Mouse (Mus musculus): ENCODE measurements at regions not wholly inside any gene's neighbourhood (a gene's known extent, or its start where the extent isn't known, plus 50 kb on each side); places are given as distances from the start of the nearest gene placed in this dataset.

- TF ChIP-seq CTCF (IDR thresholded peaks at IDR 0.05 in 2 of 3, conservative IDR thresholded peaks at IDR 0.05 in 1 of 3; ENCODE audit: control insufficient read depth in 1 of 3, insufficient read depth in 1 of 3, low read depth in 2 of 3, low read length in 3 of 3, poor library complexity in 1 of 3, severe bottlenecking in 1 of 3) (no peak), GATA1 (IDR thresholded peaks at IDR 0.05; ENCODE audit: low read depth, low read length) (no peak), MYC (IDR thresholded peaks at IDR 0.05; ENCODE audit: low read depth, low read length) (no peak), ZMIZ1 (IDR thresholded peaks at IDR 0.05; ENCODE audit: low read depth, low read length) (no peak)
Observed at GRCm38 (mm10) chr1:105170114-105170506, 186.4 kb downstream of the Rnf152 start (continued).

GRCm38 (mm10) chr1:105169455-105170113, 186.9 kb downstream of the Rnf152 start:
- TF ChIP-seq POLR2A (IDR thresholded peaks at IDR 0.05; ENCODE audit: control insufficient read depth in 1 of 2, insufficient read depth in 1 of 2, low read depth in 1 of 2, low read length in 2 of 2, poor library complexity in 1 of 2) (no peak), RCOR1 (IDR thresholded peaks at IDR 0.05; ENCODE audit: low read depth, low read length) (0 out of 2 replicates have a peak, but pooled peaks have one; percentile 21), BHLHE40 (IDR thresholded peaks at IDR 0.05; ENCODE audit: borderline replicate concordance, low read depth, low read length) (no peak), SIN3A (IDR thresholded peaks at IDR 0.05; ENCODE audit: low read length) (no peak), NELFE (IDR thresholded peaks at IDR 0.05; ENCODE audit: low read depth, low read length) (no peak), GATA1 (IDR thresholded peaks at IDR 0.05; ENCODE audit: low read depth, low read length) (peak; percentile 63; the same call in 1 of the 2 replicates), EP300 (IDR thresholded peaks at IDR 0.05; ENCODE audit: low read depth in 1 of 2, low read length in 2 of 2) (peak in 1 of 2 experiments; percentile 66; a peak in 3 of 4 replicates), ELF1 (IDR thresholded peaks at IDR 0.05; ENCODE audit: low read depth, low read length) (no peak), CTCF (IDR thresholded peaks at IDR 0.05 in 2 of 3, conservative IDR thresholded peaks at IDR 0.05 in 1 of 3; ENCODE audit: control insufficient read depth in 1 of 3, insufficient read depth in 1 of 3, low read depth in 2 of 3, low read length in 3 of 3, poor library complexity in 1 of 3, severe bottlenecking in 1 of 3) (no peak), MAX (IDR thresholded peaks at IDR 0.05; ENCODE audit: low read length) (no peak), TCF12 (IDR thresholded peaks at IDR 0.05; ENCODE audit: low read depth, low read length) (peak; percentile 50; the same call in 1 of the 2 replicates), ZKSCAN1 (IDR thresholded peaks at IDR 0.05; ENCODE audit: low read depth, low read length) (no peak), ZC3H11A (IDR thresholded peaks at IDR 0.05; ENCODE audit: low read depth, low read length) (no peak), MYC (IDR thresholded peaks at IDR 0.05; ENCODE audit: low read depth, low read length) (no peak), ETS1 (IDR thresholded peaks at IDR 0.05; ENCODE audit: low read depth, low read length) (no peak), TAL1 (IDR thresholded peaks at IDR 0.05; ENCODE audit: low read length) (0 out of 2 replicates have a peak, but pooled peaks have one; percentile 5)
- peak overlapping the region; percentile 11; the same call in 1 of the 2 replicates for H3K27ac ChIP-seq (ENCODE audit: control insufficient read depth, low read depth, low read length)
- H3K79me2 ChIP-seq (ENCODE audit: control insufficient read depth, insufficient read depth, low read length, poor library complexity), result no peaks in the 10 kb centered on the region
- no peaks in the 10 kb centered on the region for H3K9me3 ChIP-seq (replicated peaks; ENCODE audit: insufficient read depth, low read length)
- peak; percentile 49 for DNase-seq (ENCODE audit: low read depth, low spot score)
- no peaks in the 10 kb centered on the region for H3K27me3 ChIP-seq (ENCODE audit: control insufficient read depth in 1 of 2, insufficient read depth in 2 of 2, low read length in 2 of 2)
- no peak overlapping the region for H3K9ac ChIP-seq (ENCODE audit: control insufficient read depth, low read depth, low read length, poor library complexity, severe bottlenecking)
- no peak overlapping the region for H3K4me3 ChIP-seq (ENCODE audit: control insufficient read depth in 1 of 2, insufficient read depth in 1 of 2, low read depth in 2 of 2, low read length in 2 of 2)
- peaks cover 0 to 27% of the 10 kb centered on the region in 2 experiments; a peak in 2 of 4 replicates for H3K36me3 ChIP-seq (ENCODE audit: control insufficient read depth in 1 of 2, insufficient read depth in 2 of 2, low read length in 2 of 2)
- peaks cover 14 to 21% of the 10 kb centered on the region in 2 experiments for H3K4me1 ChIP-seq (ENCODE audit: control insufficient read depth in 1 of 2, insufficient read depth in 2 of 2, low read length in 2 of 2)

Measured in MEL (cell line).